Mouse (Mus musculus) gonadal fat pad, adult 2 months (tissue): Measurements from ENCODE around the gene Eya3. TPM values are rescaled to one million over a fixed set of nuclear protein-coding genes. Genes with fewer than 3 reads are reported as not detected.
"Not testable (repeated sequence)": the region's sequence is repeated elsewhere in the genome, so short reads cannot be mapped to it uniquely, and the experiment has no call there.

ENCODE experiments used
- DNase-seq: peaks from one replicate; pipeline ENCODE4 v3.0.0-alpha.2; 2012; ENCODE audit warnings: low read depth
- polyA plus RNA-seq: library from polyadenylated mRNA; depleted of rRNA; stranded (reverse); fragments of >200 nt; gene quantifications from 2 replicates; pipeline ENCODE4 v1.2.3, GENCODE M21; 2012; rRNA removed

Eya3 gene
- polyA plus RNA-seq, 1 experiment, result 20.4 TPM

GRCm38 (mm10) chr4:132741491-132741890 is 102.7 kb downstream of the Eya3 start:
- DNase-seq, result no peak

GRCm38 (mm10) chr4:132743992-132744911 is 105.5 kb downstream of the Eya3 start:
- DNase-seq, result no peak

DNA sequence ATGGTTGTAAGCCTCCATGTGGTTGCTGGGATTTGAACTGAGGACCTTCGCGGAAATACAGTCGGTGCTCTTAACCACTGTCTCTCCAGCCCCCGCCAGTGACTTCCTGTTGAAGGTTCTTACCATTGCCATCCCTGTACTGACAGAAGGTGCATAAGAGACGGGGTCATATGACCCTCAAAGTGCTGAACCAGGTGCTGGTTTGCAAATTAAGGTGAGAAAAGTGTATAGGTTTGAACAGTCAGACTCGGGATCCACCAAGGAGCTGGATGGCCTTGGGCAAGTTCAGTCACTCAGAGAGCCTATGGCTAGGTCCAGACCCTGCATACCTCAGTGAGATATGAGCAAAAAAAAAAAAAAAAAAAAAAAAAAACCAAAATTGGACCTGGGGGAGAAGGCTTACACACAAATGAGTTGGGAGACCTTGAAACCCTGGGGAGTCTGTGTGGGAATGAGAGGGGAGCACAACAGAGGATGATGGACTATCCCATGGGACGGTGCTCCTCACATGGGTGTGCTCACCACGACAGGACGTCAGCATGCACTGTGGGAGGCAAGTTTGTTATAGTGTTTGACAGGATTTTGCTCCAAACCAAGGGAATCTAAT is 108.2 kb downstream of the Eya3 start:
- no peak for DNase-seq

DNA sequence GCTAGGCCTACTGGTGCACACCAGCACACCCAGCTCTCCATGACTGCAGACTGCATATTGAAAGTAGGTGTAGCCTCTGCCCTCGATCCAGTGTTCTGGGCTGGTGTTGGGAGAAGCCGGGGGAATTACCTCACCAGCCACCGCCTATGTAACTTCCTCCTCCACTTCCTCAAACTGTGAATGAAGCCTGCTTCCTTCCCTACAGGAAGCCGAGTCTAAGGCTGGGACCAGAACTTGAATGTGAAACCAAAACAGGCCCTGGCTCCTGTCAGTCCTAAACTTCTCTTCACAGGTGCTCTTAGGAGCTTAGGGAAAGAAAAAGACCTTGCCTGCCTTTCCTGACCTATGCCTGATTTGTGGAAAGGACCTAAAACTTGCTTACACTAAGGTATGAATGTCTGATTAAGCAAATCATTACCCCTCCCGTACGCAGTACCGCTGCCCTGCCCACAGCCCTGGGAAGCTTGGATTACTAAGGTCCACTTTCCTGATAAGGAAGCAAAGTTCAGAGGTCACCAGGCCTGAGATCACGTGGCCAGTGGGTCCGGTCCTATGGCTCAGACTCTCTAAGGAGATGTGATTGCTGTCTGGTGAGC is 109.0 kb downstream of the Eya3 start:
- DNase-seq, result no peak

DNA sequence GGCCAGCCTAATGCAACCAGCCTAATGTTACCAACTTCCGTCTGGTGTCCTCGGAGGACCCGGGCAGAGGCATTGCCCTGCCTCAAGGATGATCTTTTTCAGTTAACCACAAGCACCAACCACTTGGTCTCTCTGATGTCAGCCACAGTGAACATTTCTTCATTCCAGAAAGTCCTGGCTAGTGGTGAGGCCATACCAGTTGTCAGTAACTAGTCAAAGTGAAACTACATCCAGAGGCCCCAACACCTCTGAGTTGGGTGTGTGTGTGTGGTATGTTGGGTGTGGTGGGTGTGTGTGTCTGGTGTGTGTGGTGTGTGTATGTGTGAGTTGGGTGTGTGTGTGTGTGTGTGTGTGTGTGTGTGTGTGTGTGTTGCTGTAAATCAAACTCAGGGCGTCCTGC is 110.0 kb downstream of the Eya3 start:
- no peak for DNase-seq

- DNase-seq, result no peak
These were observed 110.6 kb downstream of the Eya3 start for GRCm38 (mm10) chr4:132749258-132749982.

- no peak for DNase-seq
These were observed 114.2 kb downstream of the Eya3 start for GRCm38 (mm10) chr4:132752992-132753391.

DNA sequence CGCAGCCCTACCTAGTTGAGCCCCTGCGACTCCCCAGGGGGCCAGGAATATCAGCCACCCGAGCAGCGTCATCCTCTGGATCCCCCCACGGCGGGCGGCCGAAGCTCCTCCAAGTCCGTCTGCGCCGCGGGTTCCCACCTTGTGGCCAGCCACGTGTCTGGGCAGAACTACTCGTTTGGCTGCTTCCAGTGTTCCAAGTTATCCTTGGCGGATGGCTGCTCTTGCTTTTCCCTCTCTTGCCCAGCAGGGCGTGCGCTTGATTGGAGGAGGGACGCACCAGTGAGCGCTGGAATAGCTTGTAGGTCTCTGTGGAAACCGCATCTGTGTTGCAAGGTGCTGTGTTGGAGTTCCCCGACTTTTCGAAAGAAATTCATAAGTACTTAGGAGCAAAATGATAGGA is 118.2 kb downstream of the Eya3 start, which contains the start of gene Smpdl3b:
TSS of gene Smpdl3b (minus strand) at position 279 of the 400 bp plus-strand sequence.
- DNase-seq, result peak; percentile 68

- DNase-seq, result no peak
These were observed 119.0 kb downstream of the Eya3 start for GRCm38 (mm10) chr4:132757633-132758351.

DNA sequence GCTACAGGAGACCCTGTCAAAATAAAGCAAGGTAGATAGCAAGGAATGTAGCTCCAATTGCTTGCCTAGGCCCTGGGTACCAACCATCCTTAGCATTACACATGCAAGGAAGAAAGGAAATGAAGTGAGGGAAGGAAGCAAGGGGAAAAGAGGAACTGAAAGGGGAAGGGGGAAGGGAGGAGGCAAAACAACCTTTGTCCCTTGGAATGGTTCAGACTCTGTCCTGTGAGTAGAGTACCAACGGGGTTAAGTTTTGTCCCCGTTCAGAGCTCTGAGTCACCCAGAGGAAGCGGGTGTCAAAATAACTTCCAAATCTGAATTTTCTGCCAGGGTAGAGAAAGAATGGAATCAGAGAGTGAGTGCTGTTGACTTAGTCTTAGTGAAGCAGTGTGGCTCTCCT is 121.5 kb downstream of the Eya3 start:
- no peak for DNase-seq

- no peak for DNase-seq
These were observed 123.8 kb downstream of the Eya3 start for GRCm38 (mm10) chr4:132762602-132763001.

- DNase-seq, result not testable (repeated sequence)
These were observed 124.3 kb downstream of the Eya3 start for GRCm38 (mm10) chr4:132763125-132763524.

DNA sequence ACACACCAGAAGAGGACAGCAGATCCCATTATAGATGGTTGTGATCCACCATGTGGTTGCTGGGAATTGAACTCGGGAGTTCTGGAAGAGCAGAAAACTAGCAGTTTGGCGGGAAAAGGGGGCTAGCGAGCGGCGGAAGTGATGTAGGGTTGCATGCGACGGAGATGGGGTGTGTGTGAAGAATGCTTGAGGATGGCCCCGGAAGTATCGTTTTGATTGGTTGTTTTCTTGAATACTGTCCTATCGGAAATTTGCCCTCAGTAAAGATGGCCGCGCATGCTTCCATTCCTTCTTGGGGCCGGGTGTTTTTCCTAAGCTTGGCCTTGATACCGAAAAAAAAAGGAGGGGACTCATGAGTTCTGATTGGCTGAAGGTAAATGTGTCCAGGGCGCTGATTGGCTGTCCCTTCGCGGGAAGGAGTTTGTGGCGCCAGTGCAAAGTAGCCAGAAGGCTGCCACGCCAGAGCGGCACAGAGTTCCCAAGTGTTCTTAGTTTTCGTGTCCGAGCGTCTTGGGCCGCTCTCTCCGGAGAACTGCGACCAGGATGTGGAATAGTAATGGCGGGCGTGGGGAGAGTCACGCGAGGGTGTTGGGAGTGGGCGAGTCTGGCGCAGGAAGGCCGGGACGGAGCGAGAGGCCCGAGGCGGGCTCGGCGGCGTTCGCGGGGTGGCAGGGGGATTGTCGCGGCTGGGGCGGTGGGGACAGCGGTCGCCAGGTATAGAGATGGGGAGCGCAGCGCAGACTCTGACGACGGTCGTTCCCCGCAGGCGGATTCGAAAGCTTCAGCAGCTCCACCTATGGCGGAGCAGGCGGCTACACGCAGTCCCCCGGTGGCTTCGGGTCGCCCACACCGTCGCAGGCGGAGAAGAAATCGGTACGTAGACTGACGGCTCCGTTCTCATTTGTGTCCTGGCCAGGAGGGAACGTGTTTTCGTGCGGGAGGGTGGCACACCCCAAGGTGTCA is 129.4 kb downstream of the Eya3 start, which contains the start of gene Rpa2:
TSS of gene Rpa2 (plus strand) at position 419 of the 963 bp plus-strand sequence.
- DNase-seq, result peak; percentile 99

GRCm38 (mm10) chr4:132771776-132772175 is 133.0 kb downstream of the Eya3 start:
- no peak for DNase-seq

Other genes starting within 250 kb of the Eya3 start
- 6.2 and 12.9 TPM in 2 replicates for gene Phactr4, start 216.5 kb upstream of the Eya3 start, polyA plus RNA-seq
- 4.5 and 6.7 TPM in 2 replicates for gene Med18, start 175.1 kb upstream of the Eya3 start, polyA plus RNA-seq
- gene Sesn2, start 128.5 kb upstream of the Eya3 start, polyA plus RNA-seq, result 25.6 and 26.3 TPM in 2 replicates
- 100 and 148 TPM in 2 replicates for gene Atpif1, start 105.3 kb upstream of the Eya3 start, polyA plus RNA-seq
- 30.5 and 33.1 TPM in 2 replicates for gene Dnajc8, start 103.4 kb upstream of the Eya3 start, polyA plus RNA-seq
- 9.8 and 12.7 TPM in 2 replicates for gene Ptafr, start 74.9 kb upstream of the Eya3 start, polyA plus RNA-seq
- 8.8 and 11.5 TPM in 2 replicates for gene Xkr8, start 93.6 kb downstream of the Eya3 start, polyA plus RNA-seq
- 18.4 and 20.3 TPM in 2 replicates for gene Smpdl3b, start 118.3 kb downstream of the Eya3 start, polyA plus RNA-seq
- 20.9 and 21.6 TPM in 2 replicates for gene Rpa2, start 129.3 kb downstream of the Eya3 start, polyA plus RNA-seq
- 7.2 and 7.8 TPM in 2 replicates for gene Themis2, start 157.4 kb downstream of the Eya3 start, polyA plus RNA-seq
- 29.4 and 29.7 TPM in 2 replicates for gene Ppp1r8, start 204.2 kb downstream of the Eya3 start, polyA plus RNA-seq
- 33.4 and 37.6 TPM in 2 replicates for gene Stx12, start 245.5 kb downstream of the Eya3 start, polyA plus RNA-seq